Mouse (Mus musculus): ENCODE data around the gene Pik3cb. TPM values are rescaled to one million over a fixed set of nuclear protein-coding genes. Genes with fewer than 3 reads are reported as not detected.
A peak's percentile ranks its signal among the peaks of the same experiment; 100 is the strongest.

Gene Pik3cb
- polyA plus RNA-seq, 1 experiment: 11.0 TPM

- Histone ChIP-seq H3K4me3 (ENCODE audit: insufficient read depth, low read depth, low read length) (no peak overlapping the region), H3K27ac (replicated peaks; ENCODE audit: low read depth, low read length) (no peak overlapping the region), H3K4me1 (ENCODE audit: control insufficient read depth, insufficient read depth, insufficient read length, low read length) (peaks cover 13% of the 10 kb centered on the region; the same call in 1 of the 2 replicates)
Observed at GRCm38 (mm10) chr9:99160780-99161179, 20.4 kb upstream of the Pik3cb start.

GRCm38 (mm10) chr9:99159932-99160331 is 19.5 kb upstream of the Pik3cb start:
- Histone ChIP-seq H3K27ac (replicated peaks; ENCODE audit: low read depth, low read length) (no peak overlapping the region), H3K4me1 (ENCODE audit: control insufficient read depth, insufficient read depth, insufficient read length, low read length) (peaks cover 13% of the 10 kb centered on the region; the same call in 1 of the 2 replicates), H3K4me3 (ENCODE audit: insufficient read depth, low read depth, low read length) (no peak overlapping the region)

GRCm38 (mm10) chr9:99158708-99159107 is 18.3 kb upstream of the Pik3cb start:
- H3K4me1 ChIP-seq (ENCODE audit: control insufficient read depth, insufficient read depth, insufficient read length, low read length): peaks cover 9% of the 10 kb centered on the region; the same call in 1 of the 2 replicates
- H3K27ac ChIP-seq (replicated peaks; ENCODE audit: low read depth, low read length): no peak overlapping the region
- H3K4me3 ChIP-seq (ENCODE audit: insufficient read depth, low read depth, low read length): no peak overlapping the region

GRCm38 (mm10) chr9:99158203-99158632 is 17.8 kb upstream of the Pik3cb start:
- Histone ChIP-seq H3K4me3 (ENCODE audit: insufficient read depth, low read depth, low read length) (no peak overlapping the region), H3K4me1 (ENCODE audit: control insufficient read depth, insufficient read depth, insufficient read length, low read length) (peaks cover 9% of the 10 kb centered on the region; the same call in 1 of the 2 replicates), H3K27ac (replicated peaks; ENCODE audit: low read depth, low read length) (no peak overlapping the region)

GRCm38 (mm10) chr9:99153655-99154054 is 13.2 kb upstream of the Pik3cb start:
- no peak overlapping the region for H3K27ac ChIP-seq (replicated peaks; ENCODE audit: low read depth, low read length)

GRCm38 (mm10) chr9:99152699-99153490 is 12.5 kb upstream of the Pik3cb start:
- Histone ChIP-seq H3K4me1 (ENCODE audit: control insufficient read depth, insufficient read depth, insufficient read length, low read length) (0 out of 2 replicates have a peak, but pooled peaks cover 1% of the 10 kb centered on the region), H3K27ac (replicated peaks; ENCODE audit: low read depth, low read length) (no peak overlapping the region), H3K4me3 (ENCODE audit: insufficient read depth, low read depth, low read length) (no peak overlapping the region)

More at GRCm38 (mm10) chr9:99153655-99154054, 13.2 kb upstream of the Pik3cb start:
- Histone ChIP-seq H3K4me1 (ENCODE audit: control insufficient read depth, insufficient read depth, insufficient read length, low read length) (peaks cover 7% of the 10 kb centered on the region; the same call in 1 of the 2 replicates), H3K4me3 (ENCODE audit: insufficient read depth, low read depth, low read length) (no peak overlapping the region)

GRCm38 (mm10) chr9:99146855-99147735 is 6.7 kb upstream of the Pik3cb start:
- Histone ChIP-seq H3K27ac (replicated peaks; ENCODE audit: low read depth, low read length) (no peak overlapping the region), H3K4me1 (ENCODE audit: control insufficient read depth, insufficient read depth, insufficient read length, low read length) (no peaks in the 10 kb centered on the region), H3K4me3 (ENCODE audit: insufficient read depth, low read depth, low read length) (no peak overlapping the region)

- H3K27ac ChIP-seq (replicated peaks; ENCODE audit: low read depth, low read length): no peak overlapping the region
- H3K4me1 ChIP-seq (ENCODE audit: control insufficient read depth, insufficient read depth, insufficient read length, low read length): no peaks in the 10 kb centered on the region
- no peak overlapping the region for H3K4me3 ChIP-seq (ENCODE audit: insufficient read depth, low read depth, low read length)
Observed at GRCm38 (mm10) chr9:99145756-99146155, 5.3 kb upstream of the Pik3cb start.

- no peaks in the 10 kb centered on the region for H3K4me1 ChIP-seq (ENCODE audit: control insufficient read depth, insufficient read depth, insufficient read length, low read length)
Observed at GRCm38 (mm10) chr9:99144416-99144989, 4.1 kb upstream of the Pik3cb start.

GRCm38 (mm10) chr9:99141618-99142017 is 1.2 kb upstream of the Pik3cb start:
- Histone ChIP-seq H3K27ac (replicated peaks; ENCODE audit: low read depth, low read length) (no peak overlapping the region), H3K4me3 (ENCODE audit: insufficient read depth, low read depth, low read length) (no peak overlapping the region), H3K4me1 (ENCODE audit: control insufficient read depth, insufficient read depth, insufficient read length, low read length) (peaks cover 3% of the 10 kb centered on the region; the same call in 1 of the 2 replicates)

More at GRCm38 (mm10) chr9:99144416-99144989, 4.1 kb upstream of the Pik3cb start:
- H3K4me3 ChIP-seq (ENCODE audit: insufficient read depth, low read depth, low read length): no peak overlapping the region
- H3K27ac ChIP-seq (replicated peaks; ENCODE audit: low read depth, low read length): no peak overlapping the region

GRCm38 (mm10) chr9:99141171-99141570 is 750 bp upstream of the Pik3cb start:
- H3K4me1 ChIP-seq (ENCODE audit: control insufficient read depth, insufficient read depth, insufficient read length, low read length): peaks cover 3% of the 10 kb centered on the region; the same call in 1 of the 2 replicates
- H3K4me3 ChIP-seq (ENCODE audit: insufficient read depth, low read depth, low read length): no peak overlapping the region
- no peak overlapping the region for H3K27ac ChIP-seq (replicated peaks; ENCODE audit: low read depth, low read length)

- Histone ChIP-seq H3K4me3 (ENCODE audit: insufficient read depth, low read depth, low read length) (peak overlapping the region; percentile 99), H3K4me1 (ENCODE audit: control insufficient read depth, insufficient read depth, insufficient read length, low read length) (peaks cover 3% of the 10 kb centered on the region; the same call in 1 of the 2 replicates), H3K27ac (replicated peaks; ENCODE audit: low read depth, low read length) (peak overlapping the region; percentile 80)
Observed at GRCm38 (mm10) chr9:99139194-99140023, 1.0 kb downstream of the Pik3cb start.

GRCm38 (mm10) chr9:99137301-99137700 is 3.1 kb downstream of the Pik3cb start:
- Histone ChIP-seq H3K4me1 (ENCODE audit: control insufficient read depth, insufficient read depth, insufficient read length, low read length) (peaks cover 3% of the 10 kb centered on the region; the same call in 1 of the 2 replicates), H3K4me3 (ENCODE audit: insufficient read depth, low read depth, low read length) (0 out of 2 replicates have a peak overlapping the region, but pooled peaks have one; percentile 29), H3K27ac (replicated peaks; ENCODE audit: low read depth, low read length) (no peak overlapping the region)

GRCm38 (mm10) chr9:99131951-99132470 is 8.4 kb downstream of the Pik3cb start:
- H3K27ac ChIP-seq (replicated peaks; ENCODE audit: low read depth, low read length): no peak overlapping the region
- H3K4me3 ChIP-seq (ENCODE audit: insufficient read depth, low read depth, low read length): no peak overlapping the region
- peaks cover 10% of the 10 kb centered on the region for H3K4me1 ChIP-seq (ENCODE audit: control insufficient read depth, insufficient read depth, insufficient read length, low read length)
